Mouse (Mus musculus) liver, embryonic 13.5 days (tissue): ENCODE data around the gene Pimreg. TPM values are rescaled to one million over a fixed set of nuclear protein-coding genes. Genes with fewer than 3 reads are reported as not detected.
A peak's percentile ranks its signal among the peaks of the same experiment; 100 is the strongest.

Source experiments
- ATAC-seq: fragments of 200-750 bp; cut with Nextera tagmentation; 2 replicates; pipeline ENCODE4 v1.8.0; 2017; ENCODE audit warnings: low read depth, mild to moderate bottlenecking, moderate number of reproducible peaks, moderate library complexity
- DNase-seq: peaks from one replicate; pipeline ENCODE4 v3.0.0; 2022
- H3K27ac ChIP-seq: fragments of 300-500 bp; sonication (generic); 2 replicates; pipeline ENCODE4 v1.5.1; 2015; ENCODE audit warnings: moderate library complexity, mild to moderate bottlenecking, inconsistent platforms
- H3K27me3 ChIP-seq: fragments of 300-500 bp; sonication (generic); 2 replicates; pipeline ENCODE4 v1.6.1; 2015; ENCODE audit warnings: mild to moderate bottlenecking, inconsistent platforms
- H3K36me3 ChIP-seq: fragments of 300-500 bp; sonication (generic); 2 replicates; pipeline ENCODE4 v1.6.1; 2015; ENCODE audit warnings: mild to moderate bottlenecking, inconsistent platforms
- H3K4me1 ChIP-seq: fragments of 300-500 bp; sonication (generic); replicated peaks from 2 replicates; pipeline ENCODE4 v1.6.1; 2015; ENCODE audit warnings: inconsistent platforms
- H3K4me2 ChIP-seq: fragments of 300-500 bp; sonication (generic); 2 replicates; pipeline ENCODE4 v1.6.1; 2015; ENCODE audit warnings: inconsistent platforms, mild to moderate bottlenecking, moderate library complexity
- H3K4me3 ChIP-seq: fragments of 300-500 bp; sonication (generic); replicated peaks from 2 replicates; pipeline ENCODE4 v1.5.1; 2015; ENCODE audit warnings: mild to moderate bottlenecking, inconsistent platforms
- H3K9ac ChIP-seq: fragments of 300-500 bp; sonication (generic); 2 replicates; pipeline ENCODE4 v1.6.1; 2015; ENCODE audit warnings: mild to moderate bottlenecking, inconsistent platforms
- H3K9me3 ChIP-seq: fragments of 300-500 bp; sonication (generic); replicated peaks from 2 replicates; pipeline ENCODE4 v1.6.1; 2016; ENCODE audit warnings: inconsistent platforms
- WGBS: fragments of 180-500 bp; shearing (Covaris S2); methylation state at CpG from one replicate; pipeline ENCODE4 v1.1.7; 2015; ENCODE audit not compliant: insufficient replicate concordance; 5-methylcytosine and 5-hydroxymethylcytosine counted together
- polyA plus RNA-seq: library from polyadenylated mRNA; unstranded; fragments of >200 nt; fragmentation: Nextera tagmentation; extraction: Ambion mirVana; gene quantifications from 2 replicates; pipeline ENCODE4 v1.2.1, GENCODE M21; 2015

The Pimreg gene
- polyA plus RNA-seq = 27.7 and 30.3 TPM in 2 replicates

GRCm38 (mm10) chr11:72041768-72042607, at the start of gene Pimreg:
TSS of gene Pimreg (plus strand) at chr11:72042032.
- peak within 1 kb of the TSS; percentile 50 for H3K27ac ChIP-seq
- H3K4me3 ChIP-seq = peak within 1 kb of the TSS; percentile 64
- H3K9ac ChIP-seq = peak within 1 kb of the TSS; percentile 62
- ATAC-seq = peak; percentile 78
- H3K4me1 ChIP-seq = peaks cover 35% of the 10 kb centered on the region
- no peaks in the 10 kb centered on the region for H3K9me3 ChIP-seq
- peaks cover 8% of the 10 kb centered on the region; the same call in 1 of the 2 replicates for H3K27me3 ChIP-seq
- DNase-seq = peak; percentile 70
- 0 out of 2 replicates have a peak, but pooled peaks cover 20% of the 10 kb centered on the region for H3K36me3 ChIP-seq
- WGBS = under 1% methylated on average over 52 of the region's 52 CpGs
- H3K4me2 ChIP-seq = peak within 1 kb of the TSS; percentile 75

GRCm38 (mm10) chr11:71992438-71992837, 49.4 kb upstream of the Pimreg start:
- WGBS = 69% methylated on average over 12 of the region's 12 CpGs
- no peak overlapping the region for H3K27ac ChIP-seq
- no peak overlapping the region for H3K9ac ChIP-seq
- no peak overlapping the region for H3K4me2 ChIP-seq
- H3K27me3 ChIP-seq = no peaks in the 10 kb centered on the region
- H3K4me1 ChIP-seq = no peaks in the 10 kb centered on the region
- H3K4me3 ChIP-seq = no peak overlapping the region
- no peak for ATAC-seq
- no peak for DNase-seq
- H3K36me3 ChIP-seq = no peaks in the 10 kb centered on the region
- H3K9me3 ChIP-seq = no peaks in the 10 kb centered on the region

GRCm38 (mm10) chr11:71995968-71996511, 45.8 kb upstream of the Pimreg start:
- WGBS = 6% methylated on average over 9 of the region's 9 CpGs
- ATAC-seq = peak; percentile 55
- no peaks in the 10 kb centered on the region for H3K4me1 ChIP-seq
- H3K4me3 ChIP-seq = no peak overlapping the region
- peak overlapping the region; percentile 17; the same call in 1 of the 2 replicates for H3K4me2 ChIP-seq
- no peak for DNase-seq
- no peaks in the 10 kb centered on the region for H3K27me3 ChIP-seq
- no peak overlapping the region for H3K27ac ChIP-seq
- H3K9ac ChIP-seq = no peak overlapping the region
- H3K36me3 ChIP-seq = no peaks in the 10 kb centered on the region
- no peaks in the 10 kb centered on the region for H3K9me3 ChIP-seq

DNA sequence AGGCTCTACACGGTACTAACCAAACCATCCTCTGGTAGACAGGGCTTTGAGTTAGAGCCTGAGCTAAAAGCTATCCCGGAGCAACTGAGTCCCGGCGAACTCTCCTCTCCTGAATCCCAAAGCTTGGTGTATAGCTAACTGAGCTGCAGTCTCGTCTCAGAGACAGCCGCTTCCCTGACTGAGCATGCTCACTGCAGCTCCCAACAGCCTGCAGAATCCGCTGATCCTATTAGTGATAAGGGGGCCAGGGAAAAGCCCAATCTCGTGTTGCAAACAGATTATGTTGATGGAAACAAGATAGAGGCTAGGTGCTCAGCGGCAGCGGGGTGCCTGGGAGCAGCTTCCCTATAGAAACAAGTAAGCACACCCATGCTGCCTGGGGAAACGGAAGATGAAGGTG, 45.0 kb upstream of the Pimreg start:
- Histone ChIP-seq H3K4me3 (no peak overlapping the region), H3K27me3 (no peaks in the 10 kb centered on the region), H3K4me1 (no peaks in the 10 kb centered on the region), H3K9me3 (no peaks in the 10 kb centered on the region), H3K36me3 (no peaks in the 10 kb centered on the region), H3K27ac (no peak overlapping the region), H3K9ac (no peak overlapping the region), H3K4me2 (no peak overlapping the region)
- no peak for ATAC-seq
- WGBS = 24% methylated on average over 11 of the region's 11 CpGs
- no peak for DNase-seq

GRCm38 (mm10) chr11:72000194-72000593, 41.6 kb upstream of the Pimreg start:
- DNase-seq = no peak
- Histone ChIP-seq H3K4me3 (no peak overlapping the region), H3K9me3 (no peaks in the 10 kb centered on the region), H3K4me2 (no peak overlapping the region), H3K4me1 (no peaks in the 10 kb centered on the region), H3K9ac (no peak overlapping the region), H3K36me3 (no peaks in the 10 kb centered on the region), H3K27ac (no peak overlapping the region), H3K27me3 (no peaks in the 10 kb centered on the region)
- no peak for ATAC-seq
- WGBS = 69% methylated on average over 6 of the region's 6 CpGs

DNA sequence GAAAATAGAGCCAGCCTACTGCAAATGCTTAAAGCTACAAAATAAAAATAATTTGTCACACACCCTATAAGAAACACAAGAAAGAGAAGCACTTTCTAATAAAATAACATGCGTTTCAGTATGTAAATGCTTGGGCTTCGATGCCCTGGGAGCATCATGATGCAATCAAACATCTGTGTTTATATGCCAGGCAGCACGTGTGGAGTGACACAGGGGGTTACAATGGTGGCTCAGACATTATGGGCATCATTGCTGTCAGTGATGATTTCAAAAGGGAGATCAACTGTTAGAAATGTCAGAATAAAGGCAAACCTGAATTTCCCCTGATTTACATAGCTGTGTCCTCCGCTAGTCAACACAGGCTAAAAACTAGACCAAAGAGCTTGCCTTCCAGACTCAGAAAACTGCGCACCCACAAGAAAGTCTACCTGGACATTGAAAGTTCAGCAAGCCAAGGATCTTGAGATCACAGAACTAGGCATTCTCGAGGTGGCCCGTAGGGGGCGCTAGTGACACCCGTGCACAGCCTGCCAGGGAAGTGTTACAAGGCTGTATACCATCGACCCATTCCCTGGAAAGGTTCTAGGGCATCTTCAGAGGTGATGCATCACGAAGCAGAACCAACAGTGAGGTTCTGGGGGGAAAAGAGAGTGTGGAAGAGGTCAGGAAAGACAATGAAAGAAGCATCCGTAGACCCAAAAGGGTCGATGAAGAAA, 39.5 kb upstream of the Pimreg start:
- no peak overlapping the region for H3K27ac ChIP-seq
- no peak overlapping the region for H3K4me3 ChIP-seq
- H3K4me1 ChIP-seq = no peaks in the 10 kb centered on the region
- 32% methylated on average over 13 of the region's 13 CpGs for WGBS
- no peaks in the 10 kb centered on the region for H3K36me3 ChIP-seq
- H3K27me3 ChIP-seq = no peaks in the 10 kb centered on the region
- ATAC-seq (no peak), DNase-seq (no peak)
- no peak overlapping the region for H3K4me2 ChIP-seq
- H3K9me3 ChIP-seq = no peaks in the 10 kb centered on the region
- H3K9ac ChIP-seq = no peak overlapping the region

GRCm38 (mm10) chr11:72003171-72003570, 38.7 kb upstream of the Pimreg start:
- Histone ChIP-seq H3K9me3 (no peaks in the 10 kb centered on the region), H3K36me3 (no peaks in the 10 kb centered on the region), H3K9ac (no peak overlapping the region), H3K27me3 (no peaks in the 10 kb centered on the region), H3K27ac (no peak overlapping the region), H3K4me2 (no peak overlapping the region), H3K4me3 (no peak overlapping the region), H3K4me1 (no peaks in the 10 kb centered on the region)
- DNase-seq (no peak), ATAC-seq (no peak)
- 65% methylated on average over 9 of the region's 9 CpGs for WGBS

DNA sequence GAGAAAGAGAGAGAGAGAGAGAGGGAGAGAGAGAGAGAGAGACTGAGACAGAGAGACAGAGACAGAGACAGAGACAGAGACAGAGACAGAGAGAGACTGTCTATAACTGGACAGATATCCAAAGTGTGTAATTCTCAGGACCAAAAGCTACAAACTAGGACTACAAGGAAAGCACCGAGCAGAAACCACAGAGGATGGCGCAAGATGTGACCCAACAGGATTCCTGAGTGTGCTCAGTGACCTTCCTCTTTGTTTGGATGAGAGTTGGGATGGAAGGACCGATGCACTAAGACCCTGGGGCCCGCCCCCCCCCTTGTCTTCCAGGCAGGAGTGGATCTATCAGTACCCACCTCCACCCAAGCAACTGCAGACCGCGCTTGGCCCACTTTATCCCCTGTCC, 36.3 kb upstream of the Pimreg start:
- no peaks in the 10 kb centered on the region for H3K27me3 ChIP-seq
- WGBS = 63% methylated on average over 6 of the region's 6 CpGs
- no peaks in the 10 kb centered on the region for H3K36me3 ChIP-seq
- H3K4me3 ChIP-seq = no peak overlapping the region
- H3K4me1 ChIP-seq = no peaks in the 10 kb centered on the region; the same call in 1 of the 2 replicates
- ATAC-seq = no peak
- no peak overlapping the region for H3K4me2 ChIP-seq
- DNase-seq = no peak
- H3K27ac ChIP-seq = no peak overlapping the region
- H3K9me3 ChIP-seq = no peaks in the 10 kb centered on the region
- H3K9ac ChIP-seq = no peak overlapping the region

- Histone ChIP-seq H3K27me3 (no peaks in the 10 kb centered on the region), H3K4me2 (no peak overlapping the region), H3K9ac (no peak overlapping the region), H3K9me3 (no peaks in the 10 kb centered on the region), H3K4me1 (peaks cover 4% of the 10 kb centered on the region), H3K27ac (no peak overlapping the region), H3K4me3 (no peak overlapping the region), H3K36me3 (no peaks in the 10 kb centered on the region)
- no peak for ATAC-seq
- WGBS = 49% methylated on average over 5 of the region's 5 CpGs
- DNase-seq = no peak
Measured at GRCm38 (mm10) chr11:72010367-72010766, 31.5 kb upstream of the Pimreg start.

DNA sequence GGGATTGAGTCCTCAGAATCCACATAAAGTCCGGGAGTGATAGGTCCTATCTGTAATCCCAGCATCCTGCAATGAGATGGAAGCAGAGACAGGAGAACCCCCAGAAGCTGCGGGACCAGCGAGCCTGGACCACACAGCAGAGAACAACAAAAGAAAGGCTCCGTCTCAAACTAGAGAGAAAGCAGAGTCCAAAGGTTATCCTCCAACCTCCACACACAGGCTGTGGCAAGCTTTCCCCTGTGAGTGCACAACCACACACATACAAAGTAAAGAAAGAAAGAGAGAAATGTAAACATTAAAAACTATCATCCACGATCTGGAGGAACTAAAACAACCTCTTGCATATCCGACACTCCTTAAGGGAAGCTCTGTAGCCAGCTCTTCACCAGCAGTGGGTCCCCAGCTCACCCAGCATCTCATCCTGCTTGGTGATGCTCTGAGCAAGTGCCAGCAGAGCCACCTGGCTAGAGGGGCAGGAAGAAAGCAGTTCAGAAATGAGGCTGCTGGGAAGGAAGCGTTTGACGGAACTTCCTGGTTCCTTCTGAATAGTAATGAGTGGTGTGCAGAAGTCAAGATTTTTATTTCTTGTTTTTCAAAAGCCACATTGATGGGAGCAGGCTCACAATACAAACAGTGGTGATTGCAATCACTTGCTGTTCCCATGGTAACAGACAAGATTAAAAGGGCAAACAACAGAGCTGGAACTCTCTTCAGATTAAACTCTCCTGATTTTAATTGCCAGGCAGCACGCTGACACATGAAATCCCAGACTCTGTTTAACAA, 30.7 kb upstream of the Pimreg start:
- no peak overlapping the region for H3K4me2 ChIP-seq
- H3K4me1 ChIP-seq = peaks cover 4% of the 10 kb centered on the region
- no peak overlapping the region for H3K4me3 ChIP-seq
- no peak overlapping the region for H3K27ac ChIP-seq
- ATAC-seq (no peak), DNase-seq (no peak)
- no peaks in the 10 kb centered on the region for H3K27me3 ChIP-seq
- no peak overlapping the region for H3K9ac ChIP-seq
- no peaks in the 10 kb centered on the region for H3K36me3 ChIP-seq
- no peaks in the 10 kb centered on the region for H3K9me3 ChIP-seq
- WGBS = 37% methylated on average over 9 of the region's 9 CpGs

GRCm38 (mm10) chr11:72011955-72012354, 29.9 kb upstream of the Pimreg start:
- H3K4me3 ChIP-seq = no peak overlapping the region
- 57% methylated on average over 1 of the region's 1 CpGs for WGBS
- DNase-seq (no peak), ATAC-seq (no peak)
- no peak overlapping the region for H3K9ac ChIP-seq
- no peaks in the 10 kb centered on the region for H3K36me3 ChIP-seq
- H3K9me3 ChIP-seq = no peaks in the 10 kb centered on the region
- no peak overlapping the region for H3K27ac ChIP-seq
- H3K4me2 ChIP-seq = no peak overlapping the region
- no peaks in the 10 kb centered on the region for H3K27me3 ChIP-seq
- H3K4me1 ChIP-seq = peaks cover 4% of the 10 kb centered on the region
